Mouse (Mus musculus): ENCODE data around the gene U2af2.

DNA sequence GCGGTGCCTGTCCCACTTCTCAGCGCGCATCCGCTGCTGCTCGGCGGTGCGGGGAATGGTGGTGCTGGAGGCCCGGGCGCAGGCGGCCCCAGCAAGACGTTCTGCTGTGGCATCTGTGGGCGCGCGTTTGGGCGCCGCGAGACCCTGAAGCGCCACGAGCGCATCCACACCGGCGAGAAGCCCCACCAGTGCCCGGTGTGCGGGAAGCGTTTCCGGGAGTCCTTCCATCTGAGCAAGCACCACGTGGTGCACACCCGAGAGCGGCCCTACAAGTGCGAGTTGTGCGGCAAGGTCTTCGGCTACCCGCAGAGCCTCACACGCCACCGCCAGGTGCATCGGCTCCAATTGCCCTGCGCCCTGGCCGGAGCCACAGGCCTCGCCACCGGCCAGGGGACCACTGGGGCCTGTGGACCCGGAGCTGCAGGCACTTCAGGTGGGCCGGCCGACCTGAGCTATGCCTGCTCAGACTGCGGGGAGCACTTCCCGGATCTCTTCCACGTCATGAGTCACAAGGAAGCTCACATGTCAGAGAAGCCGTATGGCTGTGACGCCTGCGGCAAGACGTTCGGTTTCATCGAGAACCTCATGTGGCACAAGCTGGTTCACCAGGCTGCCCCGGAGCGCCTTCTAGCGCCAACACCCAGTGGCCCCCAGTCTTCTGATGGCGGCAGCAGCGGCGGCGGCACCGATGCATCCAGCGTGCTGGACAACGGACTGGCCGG lies 31.2 kb upstream of the U2af2 start:
- no peak for TF ChIP-seq POLR2A (IDR thresholded peaks at IDR 0.05; ENCODE audit: insufficient read length, low read depth)
- no peak for TF ChIP-seq TCF12 (IDR thresholded peaks at IDR 0.05; ENCODE audit: insufficient read depth, poor library complexity, severe bottlenecking)
